Mouse (Mus musculus): ENCODE measurements at regions not wholly inside any gene's neighbourhood (a gene's known extent, or its start where the extent isn't known, plus 50 kb on each side); places are given as distances from the start of the nearest gene placed in this dataset.

DNA sequence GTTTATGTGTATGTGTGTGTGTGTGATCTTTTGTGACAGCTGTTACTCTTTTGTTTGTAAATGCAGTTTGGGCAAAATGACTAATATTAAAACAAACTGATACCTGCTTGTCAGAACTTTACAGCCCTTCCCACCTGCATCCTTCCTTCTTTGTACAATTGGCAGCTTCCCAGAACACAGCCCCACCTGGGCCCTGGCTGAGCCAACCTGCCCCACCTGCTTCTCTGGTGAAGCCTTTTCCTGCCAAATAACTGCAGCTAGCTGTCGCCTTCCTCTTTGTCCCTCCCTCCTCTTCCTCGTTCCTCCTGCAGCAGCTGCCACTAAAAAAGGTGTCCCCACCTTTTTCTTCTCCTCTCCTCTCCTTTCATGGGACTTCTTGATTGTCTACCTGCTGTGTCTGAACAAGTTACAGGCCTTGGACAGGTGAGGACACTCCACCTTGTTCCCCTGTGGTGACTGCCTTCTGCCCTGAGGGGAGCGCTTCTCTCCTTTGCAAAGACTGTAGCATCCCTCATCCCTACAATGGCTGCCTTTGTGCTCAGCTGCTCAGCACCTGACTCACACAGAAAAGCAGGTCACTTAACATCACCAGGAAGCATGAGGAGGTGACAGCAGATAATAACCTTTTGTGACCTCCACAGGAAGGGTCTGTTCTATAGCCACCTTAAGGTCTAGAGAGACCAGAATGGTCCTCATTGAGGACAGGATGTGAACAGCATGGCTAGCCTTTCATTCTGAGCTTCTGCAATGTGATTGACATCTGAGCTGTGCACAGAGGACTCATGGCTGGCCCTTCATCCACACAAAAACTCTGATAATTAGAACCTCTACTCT is 295.2 kb downstream of the Epha4 start:
- TF ChIP-seq GATA1 (IDR thresholded peaks at IDR 0.05; ENCODE audit: borderline replicate concordance, low read length), result no peak
- no peak for TF ChIP-seq FLI1 (IDR thresholded peaks at IDR 0.05; ENCODE audit: low read length)
